Mouse (Mus musculus): ENCODE measurements around the gene Gm10912.
"Not testable (repeated sequence)": the region's sequence is repeated elsewhere in the genome, so short reads cannot be mapped to it uniquely, and the experiment has no call there.

Gm10912 gene

DNA sequence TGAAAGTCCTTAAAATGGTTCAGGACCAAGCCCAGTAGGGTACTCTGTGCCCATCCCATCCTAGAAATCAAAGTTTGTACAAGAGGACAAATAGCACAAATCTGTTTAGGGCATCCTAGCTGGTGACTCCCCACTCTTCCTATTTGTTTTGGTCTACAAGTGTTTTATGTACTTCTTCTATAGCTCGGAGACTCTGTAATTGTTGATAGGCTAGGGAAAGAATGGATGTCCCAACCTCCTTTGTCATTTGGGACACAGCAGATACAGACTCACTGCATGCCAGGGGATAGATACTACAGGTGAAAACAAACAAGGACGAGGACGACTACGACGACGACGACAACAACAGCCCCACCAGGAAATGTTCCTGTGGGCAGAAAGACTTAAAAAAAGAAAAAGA is 2.8 kb downstream of the Gm10912 start, which contains the start of gene Gm10799:
Gene Gm10799, minus strand, starts transcription at position 101 of the 400 bp plus-strand sequence.
- not testable (repeated sequence) for DNase-seq (ENCODE audit: low spot score in 2 of 2)

DNA sequence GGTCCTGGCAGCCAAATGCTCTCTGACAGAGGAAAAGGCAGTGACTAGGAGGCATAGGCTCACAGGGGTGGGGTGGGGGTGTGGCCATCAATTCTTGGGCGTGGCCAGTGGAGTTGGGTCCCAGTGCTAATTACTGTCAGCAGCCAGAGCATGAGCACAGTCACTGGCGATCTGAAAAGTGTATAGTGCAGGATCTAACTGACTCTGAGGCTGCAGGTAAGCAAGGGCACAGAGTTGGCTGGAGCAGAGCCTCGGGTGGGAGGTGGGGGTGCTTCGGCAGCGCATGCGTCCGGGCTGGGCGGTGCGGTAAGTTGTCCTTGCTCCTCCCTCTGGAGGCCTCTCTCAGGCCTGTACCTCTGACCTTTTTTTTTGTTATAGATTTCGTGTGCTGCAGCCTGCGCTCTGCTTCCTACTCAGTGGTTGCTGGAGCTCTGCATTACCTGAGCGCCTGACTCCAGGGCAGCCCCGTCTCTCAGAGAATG is 4.1 kb downstream of the Gm10912 start, which contains the start of gene Cd59b:
Gene Cd59b, plus strand, starts transcription at position 146 of the 482 bp plus-strand sequence.
- DNase-seq (ENCODE audit: low spot score in 2 of 2): peak; percentile 29 to 39

DNA sequence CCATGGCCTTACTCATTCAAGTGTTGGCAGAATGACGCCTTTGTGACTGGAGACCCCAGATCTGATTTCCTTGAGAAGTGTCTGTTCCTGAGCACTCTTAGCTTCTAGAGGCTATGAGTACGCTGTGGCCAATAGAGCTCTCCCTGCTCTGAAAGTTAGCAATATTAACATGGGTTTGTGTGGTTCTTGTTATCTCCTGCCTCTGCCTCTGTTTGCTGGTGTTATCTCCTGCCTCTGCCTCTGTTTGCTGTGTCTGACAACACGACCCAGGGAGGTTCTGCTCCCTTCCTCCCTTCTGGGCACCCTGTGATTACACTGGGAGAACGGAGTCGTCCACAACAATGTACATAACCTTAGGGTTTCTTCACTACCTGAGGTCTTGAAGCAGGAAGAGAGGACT is 12.7 kb downstream of the Gm10912 start:
- DNase-seq (ENCODE audit: low spot score in 2 of 2): not testable (repeated sequence)

DNA sequence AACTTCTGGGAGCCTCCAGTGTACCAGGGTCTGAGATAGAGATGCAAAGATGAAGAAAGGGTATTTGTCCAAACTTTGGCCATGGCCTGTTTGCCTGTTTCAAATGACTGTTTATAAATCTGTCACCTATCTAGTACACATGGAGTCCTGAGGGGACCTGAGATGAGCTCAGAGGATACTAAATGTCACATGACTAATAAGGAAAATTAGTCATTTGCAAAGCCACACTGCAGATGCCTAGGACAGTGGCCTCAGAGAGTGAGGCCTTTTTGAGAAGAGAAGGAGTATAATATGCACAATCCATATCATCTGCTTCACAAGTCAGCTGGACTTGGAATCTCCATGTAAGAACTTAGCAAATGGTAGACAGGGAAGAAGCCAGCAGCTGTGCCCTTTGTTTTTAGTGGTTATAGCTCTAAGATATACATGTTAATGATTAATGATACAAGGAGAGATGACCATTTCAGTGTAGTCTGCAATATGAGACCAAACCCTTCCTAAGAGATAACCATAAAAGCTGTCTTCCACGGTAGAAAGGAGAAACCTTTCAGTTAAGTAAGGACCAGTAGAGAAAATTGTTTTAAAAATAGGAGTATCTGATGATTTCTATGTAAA is 15.9 kb downstream of the Gm10912 start:
- DNase-seq (ENCODE audit: low spot score in 2 of 2): not testable (repeated sequence)

DNA sequence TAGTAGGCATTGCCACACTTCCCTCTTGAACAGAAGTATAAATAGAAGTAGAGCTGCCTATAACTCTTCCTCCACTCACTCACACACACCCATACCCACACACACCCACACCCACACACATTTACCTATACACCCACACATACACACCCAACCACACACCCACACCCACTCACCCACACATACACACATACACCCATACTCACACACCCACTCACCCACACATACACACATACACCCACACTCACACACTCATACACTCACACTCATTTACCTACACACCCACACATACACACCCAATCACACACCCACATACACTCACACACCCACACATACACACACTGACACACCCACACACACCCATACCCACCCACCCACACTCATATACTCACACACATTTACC is 16.8 kb downstream of the Gm10912 start:
- no peak for DNase-seq (ENCODE audit: low spot score in 2 of 2)

DNA sequence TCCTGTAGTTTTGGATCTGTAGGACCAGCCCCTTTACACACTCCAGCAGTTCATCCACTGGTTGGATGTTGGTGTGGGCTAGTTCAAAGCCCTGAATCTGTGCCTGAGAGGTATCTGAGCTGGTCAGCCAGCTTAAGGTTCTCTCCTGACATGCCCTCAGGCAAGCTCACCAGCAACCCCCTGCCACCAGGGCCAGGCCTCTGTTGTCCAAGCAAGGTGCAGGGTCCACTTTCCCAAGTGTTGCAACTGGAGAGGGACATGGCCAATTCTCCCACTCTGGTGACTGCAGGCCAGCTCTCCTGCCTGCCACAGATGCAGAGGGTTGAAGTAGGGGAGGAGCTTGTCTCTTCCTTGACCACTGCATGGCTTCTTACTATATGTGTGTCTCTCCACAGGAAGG is 18.4 kb downstream of the Gm10912 start:
- not testable (repeated sequence) for DNase-seq (ENCODE audit: low spot score in 2 of 2)

DNA sequence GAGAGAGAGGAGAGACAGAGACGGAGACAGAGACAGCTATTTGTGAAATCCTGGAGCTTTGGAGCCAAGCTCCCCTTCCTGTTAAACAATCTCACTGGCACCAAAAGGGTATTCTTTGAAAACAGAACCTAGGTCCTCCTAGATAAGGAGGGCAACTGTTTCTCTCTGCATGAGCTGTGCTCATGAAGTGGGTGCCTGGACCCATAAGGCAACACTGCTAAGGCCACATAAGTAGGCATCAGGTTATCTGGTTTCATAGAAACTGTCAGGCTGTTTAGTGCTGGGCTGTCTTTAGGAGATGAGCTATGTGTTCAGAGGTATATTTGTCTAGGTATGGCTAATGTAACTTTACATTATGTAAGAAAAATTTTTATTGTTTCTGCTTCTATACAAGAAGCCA is 21.9 kb downstream of the Gm10912 start:
- DNase-seq (ENCODE audit: low spot score in 2 of 2): not testable (repeated sequence)

DNA sequence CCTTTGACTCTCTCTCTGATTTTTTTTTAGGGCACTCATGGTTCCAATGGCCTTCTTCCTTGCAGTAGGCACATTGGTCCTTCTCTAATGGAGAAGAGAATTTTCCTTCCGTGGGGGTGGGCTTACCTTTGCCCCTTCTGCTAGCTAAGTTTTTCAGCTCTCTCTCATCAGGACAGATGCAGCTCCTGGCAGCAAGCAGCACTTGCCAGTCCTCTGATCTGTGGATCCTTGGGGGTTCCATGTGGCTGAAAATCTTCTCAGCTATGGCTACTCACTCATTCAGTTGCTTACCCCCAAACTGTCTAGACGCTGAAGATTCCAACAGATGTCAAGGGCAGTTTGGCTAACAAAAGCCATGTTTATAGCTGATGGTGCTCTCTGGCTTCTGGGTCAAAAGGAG is 27.7 kb downstream of the Gm10912 start:
- DNase-seq (ENCODE audit: low spot score in 2 of 2): no peak

DNA sequence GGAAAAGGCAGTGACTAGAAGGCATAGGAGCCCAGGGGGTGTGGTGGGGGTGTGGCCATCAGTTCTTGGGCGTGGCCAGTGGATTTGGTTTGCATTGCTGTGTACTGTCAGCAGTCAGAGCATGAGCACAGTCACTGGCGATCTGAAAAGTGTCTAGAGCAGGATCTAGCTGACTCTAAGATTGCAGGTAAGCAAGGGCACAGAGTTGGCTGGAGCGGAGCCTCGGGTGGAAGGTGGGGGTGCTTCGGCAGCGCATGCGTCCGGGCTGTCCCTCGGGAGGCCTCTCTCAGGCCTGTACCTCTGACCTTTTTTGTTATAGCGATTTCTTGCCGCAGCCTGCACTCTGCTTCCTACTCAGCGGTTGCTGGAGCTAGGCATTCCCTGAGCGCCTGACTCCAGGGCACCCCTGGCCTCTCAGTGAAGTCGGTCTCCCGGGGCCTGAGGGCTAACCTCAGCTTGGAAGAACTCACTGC is 30.2 kb downstream of the Gm10912 start, which contains the start of gene Cd59a:
Gene Cd59a, plus strand, starts transcription at position 61 of the 473 bp plus-strand sequence.
- peak; percentile 87 to 91 for DNase-seq (ENCODE audit: low spot score in 2 of 2)

DNA sequence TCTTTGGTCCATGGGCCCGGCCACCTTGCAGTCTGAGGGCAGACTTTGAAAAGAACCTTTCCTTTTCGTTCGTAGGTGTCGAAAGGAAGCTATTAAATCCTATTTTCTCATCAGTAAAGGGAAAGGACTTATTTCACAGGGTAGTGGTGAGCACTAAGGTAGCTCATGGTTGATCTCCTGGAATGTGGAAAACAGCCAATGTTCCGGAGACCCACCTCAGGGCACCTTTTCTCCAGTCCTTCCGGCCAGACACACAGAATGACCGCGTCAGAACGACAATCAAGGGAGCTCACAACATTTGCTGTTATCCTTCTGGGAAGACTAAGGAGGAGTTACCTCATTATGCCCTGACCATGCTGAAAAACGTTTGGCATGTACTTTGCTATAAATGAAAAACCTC is 30.6 kb downstream of the Gm10912 start:
- DNase-seq (ENCODE audit: low spot score in 2 of 2): no peak

DNA sequence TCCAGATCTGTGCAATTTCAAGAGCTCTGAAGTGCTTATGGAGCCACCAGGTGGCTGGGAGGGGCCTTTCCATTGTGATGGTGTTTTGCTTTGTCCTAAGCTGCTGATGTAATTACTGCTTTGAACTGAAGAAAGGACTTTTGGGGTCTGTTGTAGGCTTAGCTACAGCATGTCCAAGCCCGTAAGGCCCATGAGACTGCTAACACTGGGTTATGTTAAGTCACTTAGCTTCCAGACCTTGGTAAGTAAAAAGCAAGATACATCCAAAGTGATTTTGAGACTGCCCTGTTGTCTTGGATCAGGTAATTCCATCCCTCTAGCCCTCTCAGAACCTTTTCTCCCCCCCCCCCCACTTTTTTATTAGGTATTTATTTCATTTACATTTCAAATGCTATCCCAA is 31.2 kb downstream of the Gm10912 start:
- not testable (repeated sequence) for DNase-seq (ENCODE audit: low spot score in 2 of 2)

DNA sequence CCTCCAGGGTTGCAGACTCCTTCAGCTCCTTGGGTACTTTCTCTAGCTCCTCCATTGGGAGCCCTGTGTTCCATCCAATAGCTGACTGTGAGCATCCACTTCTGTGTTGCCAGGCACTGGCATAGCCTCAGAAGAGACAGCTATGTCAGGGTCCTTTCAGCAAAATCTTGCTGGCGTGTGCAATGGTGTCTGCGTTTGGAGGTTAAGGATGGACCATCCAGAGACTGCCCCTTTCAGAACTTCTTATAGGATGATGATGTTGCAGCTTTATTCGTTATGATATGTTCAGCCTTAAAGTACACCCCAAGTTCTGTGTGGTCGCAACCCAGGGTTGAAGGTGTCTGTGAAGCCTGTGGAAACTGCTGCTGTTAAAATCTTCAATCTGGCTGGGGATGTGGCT is 31.8 kb downstream of the Gm10912 start:
- not testable (repeated sequence) for DNase-seq (ENCODE audit: low spot score in 2 of 2)

DNA sequence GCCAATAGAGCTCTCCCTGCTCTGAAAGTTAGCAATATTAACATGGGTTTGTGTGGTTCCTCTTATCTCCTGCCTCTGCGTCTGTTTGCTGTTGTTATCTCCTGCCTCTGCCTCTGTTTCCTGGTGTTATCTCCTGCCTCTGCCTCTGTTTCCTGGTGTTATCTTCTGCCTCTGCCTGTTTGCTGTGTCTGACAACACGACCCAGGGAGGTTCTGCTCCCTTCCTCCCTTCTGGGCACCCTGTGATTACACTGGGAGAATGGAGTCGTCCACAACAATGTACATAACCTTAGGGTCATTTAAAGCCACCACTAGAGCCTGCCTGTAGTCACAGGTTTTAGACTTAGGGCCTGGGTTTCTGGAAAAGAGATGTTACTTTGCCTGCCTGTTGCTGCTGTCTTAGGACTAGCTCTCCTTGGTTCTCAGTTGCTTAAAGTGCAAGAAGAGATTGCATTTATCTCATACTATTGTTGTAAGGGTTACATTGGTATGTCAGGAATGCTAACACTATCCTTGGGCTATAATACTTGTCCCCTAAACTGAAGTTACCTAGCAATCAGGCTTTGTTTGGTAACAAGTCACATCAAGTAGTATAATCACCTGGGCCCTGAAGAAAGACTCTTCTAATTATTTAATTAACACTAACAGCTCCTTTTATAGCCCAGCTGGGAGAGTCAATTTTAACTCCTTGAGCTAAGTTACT is 33.1 kb downstream of the Gm10912 start:
- DNase-seq (ENCODE audit: low spot score in 2 of 2): no peak

DNA sequence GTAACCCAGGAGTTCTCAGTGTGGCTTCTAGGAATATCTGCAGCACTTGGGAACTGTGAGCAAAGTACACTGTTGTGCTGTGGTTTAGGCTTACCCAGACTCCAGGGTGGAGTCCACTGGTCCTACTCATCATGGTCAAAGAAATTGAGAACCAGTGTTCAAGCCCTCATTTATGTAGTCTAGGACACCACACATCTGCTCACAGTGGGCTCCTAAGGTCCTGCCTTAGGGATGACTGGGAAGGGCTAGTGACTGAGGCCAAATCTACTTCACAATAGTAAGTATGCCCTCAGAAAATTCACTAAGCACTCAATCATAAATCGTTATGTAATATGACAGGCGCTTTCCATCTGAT is 33.6 kb downstream of the Gm10912 start:
- no peak for DNase-seq (ENCODE audit: low spot score in 2 of 2)

DNA sequence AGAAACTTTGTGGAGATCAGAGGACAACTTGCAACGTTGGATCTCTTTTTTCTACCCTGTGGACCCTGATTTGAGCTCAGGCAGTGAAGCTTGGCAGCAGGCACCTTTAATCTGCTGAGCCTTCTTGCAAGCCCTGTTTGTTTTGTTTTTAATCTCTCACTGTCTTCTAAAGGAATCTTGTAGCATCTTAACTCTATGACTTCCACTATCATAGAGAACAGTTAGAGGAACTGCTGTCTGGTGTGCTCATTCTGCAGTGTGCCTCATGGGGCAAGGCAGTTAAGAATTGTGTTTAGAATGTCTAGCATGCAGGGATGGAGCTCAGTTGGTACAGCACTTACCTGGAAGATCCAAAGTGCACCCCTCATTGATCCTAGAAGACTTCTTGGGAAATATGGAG is 34.3 kb downstream of the Gm10912 start:
- DNase-seq (ENCODE audit: low spot score in 2 of 2): no peak

DNA sequence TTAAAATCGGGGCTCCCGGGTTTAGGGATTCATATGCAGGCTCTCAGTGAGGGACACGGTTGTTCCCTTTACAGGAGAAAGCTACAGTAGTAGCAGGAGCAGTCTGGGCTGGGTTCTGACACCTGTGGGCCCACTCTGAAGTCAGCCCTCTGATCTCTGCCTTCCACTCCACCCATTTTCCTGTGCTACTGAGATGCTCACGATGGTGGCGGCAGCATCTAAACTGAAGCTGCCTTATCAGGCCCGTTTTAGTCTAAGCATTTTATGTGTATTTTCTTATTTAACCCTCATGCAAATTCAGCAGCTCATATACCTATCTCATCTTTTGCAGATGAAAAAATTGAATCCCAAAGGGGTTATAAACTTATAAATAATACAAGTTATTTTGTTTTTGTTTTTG is 39.2 kb downstream of the Gm10912 start:
- DNase-seq (ENCODE audit: low spot score in 2 of 2): no peak

DNA sequence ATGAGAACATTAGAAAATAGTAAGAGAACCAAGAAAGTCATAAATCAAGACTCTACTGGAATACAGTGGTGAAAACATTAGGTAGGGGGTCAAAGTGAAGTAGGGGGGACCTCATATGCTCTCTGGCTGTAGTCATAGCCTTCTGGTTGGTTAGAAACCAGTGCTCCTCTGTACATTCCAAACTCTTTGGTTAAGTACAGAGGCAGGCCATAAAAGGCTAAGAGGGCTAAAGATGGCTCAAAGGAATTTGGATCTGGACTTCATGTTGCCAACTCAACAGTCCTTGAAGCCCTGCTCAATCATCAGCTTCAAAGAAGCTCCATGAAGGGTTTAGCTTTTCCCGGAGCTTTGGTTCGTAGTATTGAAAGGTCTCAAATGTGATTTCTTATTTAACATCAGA is 43.4 kb downstream of the Gm10912 start:
- DNase-seq (ENCODE audit: low spot score in 2 of 2): not testable (repeated sequence)

DNA sequence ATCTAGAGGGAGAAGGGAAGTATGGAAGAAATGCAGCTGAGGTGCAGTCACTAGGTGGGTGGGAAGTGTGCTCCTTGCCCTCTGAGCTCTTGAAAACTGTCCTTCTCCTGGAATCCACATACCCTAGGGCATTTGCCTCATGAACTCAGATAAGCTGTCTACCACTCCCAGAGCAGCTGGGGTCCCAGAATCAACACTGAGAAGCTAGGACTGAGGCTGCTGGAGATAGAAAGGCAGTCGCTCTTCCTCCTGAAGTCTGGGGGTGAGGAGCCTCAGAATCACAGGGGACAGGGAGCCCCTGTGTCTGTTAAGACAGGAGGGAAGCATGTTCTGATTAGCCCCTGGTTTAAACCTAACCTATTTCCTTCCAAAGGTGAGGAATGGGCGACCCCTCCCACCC is 43.9 kb downstream of the Gm10912 start:
- DNase-seq (ENCODE audit: low spot score in 2 of 2): no peak

DNA sequence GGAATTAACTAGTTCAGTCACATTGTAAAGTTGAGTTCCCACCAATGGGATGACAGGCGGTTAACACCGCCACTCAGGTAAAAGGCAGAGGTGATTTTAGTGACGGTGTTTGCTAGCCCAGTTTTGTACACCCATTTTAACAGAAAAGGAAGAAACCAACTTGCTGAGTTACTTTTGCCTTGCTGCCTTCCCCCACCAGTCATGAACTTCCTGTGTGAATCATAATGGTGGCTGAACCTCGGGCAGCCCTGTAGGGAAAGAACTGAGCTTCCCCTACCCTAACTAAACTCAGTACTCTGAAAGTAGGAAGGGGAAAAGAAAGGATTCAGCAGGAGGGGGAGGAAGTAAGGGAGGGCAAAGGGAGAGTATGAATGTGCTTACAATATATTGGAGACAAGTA is 44.4 kb downstream of the Gm10912 start:
- no peak for DNase-seq (ENCODE audit: low spot score in 2 of 2)

DNA sequence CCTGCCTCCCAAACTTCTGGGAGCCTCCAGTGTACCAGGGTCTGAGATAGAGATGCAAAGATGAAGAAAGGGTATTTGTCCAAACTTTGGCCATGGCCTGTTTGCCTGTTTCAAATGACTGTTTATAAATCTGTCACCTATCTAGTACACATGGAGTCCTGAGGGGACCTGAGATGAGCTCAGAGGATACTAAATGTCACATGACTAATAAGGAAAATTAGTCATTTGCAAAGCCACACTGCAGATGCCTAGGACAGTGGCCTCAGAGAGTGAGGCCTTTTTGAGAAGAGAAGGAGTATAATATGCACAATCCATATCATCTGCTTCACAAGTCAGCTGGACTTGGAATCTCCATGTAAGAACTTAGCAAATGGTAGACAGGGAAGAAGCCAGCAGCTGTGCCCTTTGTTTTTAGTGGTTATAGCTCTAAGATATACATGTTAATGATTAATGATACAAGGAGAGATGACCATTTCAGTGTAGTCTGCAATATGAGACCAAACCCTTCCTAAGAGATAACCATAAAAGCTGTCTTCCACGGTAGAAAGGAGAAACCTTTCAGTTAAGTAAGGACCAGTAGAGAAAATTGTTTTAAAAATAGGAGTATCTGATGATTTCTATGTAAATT is 45.7 kb downstream of the Gm10912 start:
- DNase-seq (ENCODE audit: low spot score in 2 of 2): not testable (repeated sequence)

DNA sequence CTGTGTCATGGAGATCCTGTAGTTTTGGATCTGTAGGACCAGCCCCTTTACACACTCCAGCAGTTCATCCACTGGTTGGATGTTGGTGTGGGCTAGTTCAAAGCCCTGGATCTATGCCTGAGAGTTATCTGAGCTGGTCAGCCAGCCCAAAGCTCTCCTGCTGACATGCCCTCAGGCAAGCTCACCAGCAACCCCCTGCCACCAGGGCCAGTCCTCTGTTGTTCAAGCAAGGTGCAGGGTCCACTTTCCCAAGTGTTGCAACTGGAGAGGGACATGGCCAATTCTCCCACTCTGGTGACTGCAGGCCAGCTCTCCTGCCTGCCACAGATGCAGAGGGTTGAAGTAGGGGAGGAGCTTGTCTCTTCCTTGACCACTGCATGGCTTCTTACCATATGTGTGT is 47.9 kb downstream of the Gm10912 start:
- not testable (repeated sequence) for DNase-seq (ENCODE audit: low spot score in 2 of 2)

DNA sequence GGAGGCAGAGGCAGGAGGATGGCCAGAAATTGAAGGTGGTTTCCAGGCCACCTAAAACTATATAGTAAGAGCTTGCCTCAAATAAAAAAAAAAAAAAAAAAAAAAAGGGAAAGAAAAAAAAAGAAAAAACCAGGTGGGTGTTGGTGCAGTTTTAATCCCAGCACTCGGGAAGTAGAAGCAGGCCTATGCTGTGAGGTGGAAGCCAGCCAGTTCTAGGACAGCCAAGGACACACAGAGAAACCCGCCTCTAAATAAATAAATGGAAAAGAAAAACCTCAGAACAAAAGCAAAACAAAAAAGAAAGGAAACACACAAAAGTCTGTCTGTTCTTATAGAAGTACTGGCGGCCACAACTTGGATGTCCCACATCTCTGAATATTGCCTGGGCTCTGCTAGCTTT is 49.3 kb downstream of the Gm10912 start:
- DNase-seq (ENCODE audit: low spot score in 2 of 2): no peak
